Mouse (Mus musculus): ENCODE results near the gene Dazap1.

The Dazap1 gene

GRCm38 (mm10) chr10:80298571-80299281 lies 37.4 kb downstream of the Dazap1 start:
- no peak for DNase-seq (ENCODE audit: low read depth, low spot score)

GRCm38 (mm10) chr10:80299301-80299700 lies 38.0 kb downstream of the Dazap1 start:
- DNase-seq (ENCODE audit: low read depth, low spot score) = no peak

GRCm38 (mm10) chr10:80299824-80300223 lies 38.5 kb downstream of the Dazap1 start:
- DNase-seq (ENCODE audit: low read depth, low spot score) = no peak

GRCm38 (mm10) chr10:80300672-80301181 lies 39.4 kb downstream of the Dazap1 start:
- DNase-seq (ENCODE audit: low read depth, low spot score) = no peak

- no peak for DNase-seq (ENCODE audit: low read depth, low spot score)
Measured at GRCm38 (mm10) chr10:80301256-80302081, 40.2 kb downstream of the Dazap1 start.

- no peak for DNase-seq (ENCODE audit: low read depth, low spot score)
Measured at GRCm38 (mm10) chr10:80302082-80302355, 40.7 kb downstream of the Dazap1 start.

- DNase-seq (ENCODE audit: low read depth, low spot score) = peak; percentile 87
Measured at GRCm38 (mm10) chr10:80302471-80302881, 41.2 kb downstream of the Dazap1 start.

GRCm38 (mm10) chr10:80304458-80304857 lies 43.2 kb downstream of the Dazap1 start:
- no peak for DNase-seq (ENCODE audit: low read depth, low spot score)

- DNase-seq (ENCODE audit: low read depth, low spot score) = no peak
Measured at GRCm38 (mm10) chr10:80304862-80305261, 43.6 kb downstream of the Dazap1 start.

GRCm38 (mm10) chr10:80311560-80311959 lies 50.3 kb downstream of the Dazap1 start:
- no peak for DNase-seq (ENCODE audit: low read depth, low spot score)

- no peak for DNase-seq (ENCODE audit: low read depth, low spot score)
Measured at GRCm38 (mm10) chr10:80312586-80313504, 51.6 kb downstream of the Dazap1 start.

GRCm38 (mm10) chr10:80313627-80314201 lies 52.4 kb downstream of the Dazap1 start:
- DNase-seq (ENCODE audit: low read depth, low spot score) = no peak

- DNase-seq (ENCODE audit: low read depth, low spot score) = no peak
Measured at GRCm38 (mm10) chr10:80314494-80315001, 53.3 kb downstream of the Dazap1 start.

GRCm38 (mm10) chr10:80315315-80315714 lies 54.0 kb downstream of the Dazap1 start:
- DNase-seq (ENCODE audit: low read depth, low spot score) = no peak

GRCm38 (mm10) chr10:80316359-80316781 lies 55.1 kb downstream of the Dazap1 start:
- DNase-seq (ENCODE audit: low read depth, low spot score) = no peak

- DNase-seq (ENCODE audit: low read depth, low spot score) = no peak
Measured at GRCm38 (mm10) chr10:80317011-80317410, 55.7 kb downstream of the Dazap1 start.

- peak; percentile 89 for DNase-seq (ENCODE audit: low read depth, low spot score)
Measured at GRCm38 (mm10) chr10:80320340-80320760, 59.1 kb downstream of the Dazap1 start, which contains the start of gene 2310011J03Rik. Gene 2310011J03Rik, minus strand, starts transcription at chr10:80320537.

- DNase-seq (ENCODE audit: low read depth, low spot score) = no peak
Measured at GRCm38 (mm10) chr10:80321014-80321669, 59.9 kb downstream of the Dazap1 start.

- no peak for DNase-seq (ENCODE audit: low read depth, low spot score)
Measured at GRCm38 (mm10) chr10:80321670-80322581, 60.6 kb downstream of the Dazap1 start.
